Mouse (Mus musculus): ENCODE measurements around the gene Olfm1. TPM values are rescaled to one million over a fixed set of nuclear protein-coding genes. Genes with fewer than 3 reads are reported as not detected.

Olfm1 gene
- 14.1 and 17.5 TPM in 2 replicates for polyA plus RNA-seq (2015; fragmentation: Nextera tagmentation; extraction: Ambion mirVana)

DNA sequence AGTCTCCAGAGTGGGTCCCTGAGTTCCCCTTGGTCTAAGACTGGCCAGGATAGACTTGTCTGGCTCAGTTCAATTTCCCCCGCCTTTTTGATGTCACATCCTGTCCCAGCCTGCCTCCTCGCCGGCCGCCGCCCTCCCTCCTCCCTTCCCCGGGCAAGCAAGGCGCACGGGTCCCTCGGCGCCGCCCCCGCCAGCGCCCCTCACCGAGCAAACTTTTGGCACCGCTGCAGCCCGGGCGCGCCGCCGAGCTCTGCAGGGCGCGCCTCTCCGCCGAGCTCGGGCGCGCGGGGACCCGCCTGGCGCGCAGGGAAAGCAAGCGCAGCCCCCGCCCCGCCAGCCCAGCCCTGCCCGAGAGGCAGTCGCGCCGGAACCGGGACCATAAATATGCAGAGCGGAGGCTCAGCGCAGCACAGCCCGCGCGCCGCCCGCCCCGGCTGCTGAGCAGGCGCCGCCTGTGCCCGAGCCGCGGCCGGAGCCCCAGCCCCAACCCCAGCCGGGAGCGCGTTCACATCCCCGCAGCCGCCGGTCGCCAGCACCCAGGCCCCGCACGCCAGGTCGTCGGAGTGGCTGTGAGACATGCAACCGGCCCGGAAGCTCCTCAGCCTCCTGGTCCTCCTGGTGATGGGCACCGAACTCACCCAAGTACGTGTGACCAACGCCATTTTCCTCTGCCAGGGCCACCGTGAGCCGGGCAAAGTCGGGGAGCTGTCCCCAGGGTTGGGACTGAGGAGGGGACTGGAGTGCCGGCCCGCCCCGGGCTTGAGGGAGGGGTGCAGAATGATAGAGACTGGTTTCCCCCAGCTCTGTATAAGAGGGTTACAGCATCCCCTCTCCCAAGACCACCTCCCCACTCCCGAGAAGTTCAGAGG, at the start of gene Olfm1:
Gene Olfm1 (plus strand): TSS at position 172 of the 869 bp plus-strand sequence.
- Histone ChIP-seq H3K9me3 (ENCODE audit: control insufficient read depth, low read length) (no peaks in the 10 kb centered on the region), H3K9ac (ENCODE audit: low read length) (peak within 1 kb of the TSS; percentile 50), H3K36me3 (ENCODE audit: control insufficient read depth, insufficient read depth, low read length) (no peaks in the 10 kb centered on the region), H3K27ac (replicated peaks) (0 out of 2 replicates have a peak within 1 kb of the TSS, but pooled peaks have one; percentile 13), H3K4me1 (replicated peaks; ENCODE audit: control insufficient read depth, insufficient read depth) (no peaks in the 10 kb centered on the region), H3K27me3 (ENCODE audit: control insufficient read depth, insufficient read depth, low read length) (no peaks in the 10 kb centered on the region), H3K4me2 (replicated peaks; ENCODE audit: low read depth) (peak within 1 kb of the TSS; percentile 75), H3K4me3 (ENCODE audit: low read depth, low read length) (peak within 1 kb of the TSS; percentile 51)
- TF ChIP-seq EP300 (optimal IDR thresholded peaks at IDR 0.05) (no peak), CTCF (IDR thresholded peaks at IDR 0.05; ENCODE audit: low read depth) (no peak)
- ATAC-seq (ENCODE audit: low FRiP score, low TSS enrichment) (peak; percentile 70; the same call in 1 of the 2 replicates), DNase-seq (ENCODE audit: low spot score) (peak; percentile 55)
- 1% methylated on average over 63 of the region's 76 CpGs for WGBS

DNA sequence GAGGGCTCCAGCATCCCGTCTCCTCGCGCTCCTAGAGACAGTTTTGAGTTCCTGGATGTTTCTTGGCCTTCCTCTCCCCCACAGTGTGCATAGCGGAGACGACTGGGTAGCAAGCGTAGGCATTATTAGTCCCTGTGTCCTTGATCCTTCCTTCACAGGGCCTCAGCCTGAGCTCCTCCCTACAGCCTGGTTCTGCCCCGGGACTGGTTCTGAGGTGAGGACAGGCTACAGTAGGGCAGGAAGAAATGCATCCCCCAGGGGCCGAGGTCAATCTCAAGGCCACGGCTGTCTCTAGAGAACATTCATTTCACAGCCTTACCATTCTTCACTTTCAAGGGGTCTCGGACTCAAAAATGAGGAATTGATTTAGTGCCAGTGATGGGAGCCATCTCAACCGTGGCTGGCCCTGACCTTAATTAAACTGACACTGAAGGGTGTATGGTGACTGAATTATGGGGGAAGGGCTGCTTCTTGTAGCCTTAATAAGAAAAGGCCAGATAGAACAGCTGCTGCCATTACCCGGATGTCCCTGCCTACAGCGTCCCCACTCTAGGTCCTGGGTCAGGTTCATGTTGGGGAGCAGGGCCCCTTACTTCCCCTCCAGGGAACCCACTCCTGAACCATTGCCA, 49.3 kb upstream of the Olfm1 start:
- H3K9me3 ChIP-seq (ENCODE audit: control insufficient read depth, low read length): no peaks in the 10 kb centered on the region
- H3K27me3 ChIP-seq (ENCODE audit: control insufficient read depth, insufficient read depth, low read length): no peaks in the 10 kb centered on the region
- TF ChIP-seq CTCF (IDR thresholded peaks at IDR 0.05; ENCODE audit: low read depth): no peak
- no peak for TF ChIP-seq EP300 (optimal IDR thresholded peaks at IDR 0.05)
- 75% methylated on average over 13 of the region's 13 CpGs for WGBS
- H3K36me3 ChIP-seq (ENCODE audit: control insufficient read depth, insufficient read depth, low read length): no peaks in the 10 kb centered on the region
- no peaks in the 10 kb centered on the region for H3K4me1 ChIP-seq (replicated peaks; ENCODE audit: control insufficient read depth, insufficient read depth)
- ATAC-seq (ENCODE audit: low FRiP score, low TSS enrichment) (no peak), DNase-seq (ENCODE audit: low spot score) (no peak)
- no peak overlapping the region for H3K27ac ChIP-seq (replicated peaks)
- no peak overlapping the region for H3K4me2 ChIP-seq (replicated peaks; ENCODE audit: low read depth)
- H3K9ac ChIP-seq (ENCODE audit: low read length): no peak overlapping the region
- H3K4me3 ChIP-seq (ENCODE audit: low read depth, low read length): no peak overlapping the region

DNA sequence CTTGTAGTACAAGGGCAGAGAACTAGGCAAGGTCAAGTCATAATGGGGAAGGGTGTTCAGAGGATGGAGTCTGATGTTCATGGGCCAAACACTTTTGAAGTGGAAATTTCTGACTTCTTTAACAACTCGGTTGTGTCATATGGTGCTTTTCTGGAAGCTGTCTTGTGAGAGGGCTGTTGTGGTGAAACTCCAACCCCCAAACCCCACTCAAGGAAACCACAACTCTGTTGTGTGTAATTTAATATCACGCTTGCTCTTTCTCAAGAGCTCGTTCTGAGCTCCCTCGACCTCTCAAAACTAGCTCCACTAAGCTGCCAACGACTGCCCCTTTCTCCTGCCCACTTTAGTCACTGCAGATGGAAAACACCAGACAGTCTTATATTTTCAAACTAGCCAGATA, 47.1 kb upstream of the Olfm1 start:
- no peak for ATAC-seq (ENCODE audit: low FRiP score, low TSS enrichment)
- TF ChIP-seq EP300 (optimal IDR thresholded peaks at IDR 0.05): no peak
- TF ChIP-seq CTCF (IDR thresholded peaks at IDR 0.05; ENCODE audit: low read depth): no peak

DNA sequence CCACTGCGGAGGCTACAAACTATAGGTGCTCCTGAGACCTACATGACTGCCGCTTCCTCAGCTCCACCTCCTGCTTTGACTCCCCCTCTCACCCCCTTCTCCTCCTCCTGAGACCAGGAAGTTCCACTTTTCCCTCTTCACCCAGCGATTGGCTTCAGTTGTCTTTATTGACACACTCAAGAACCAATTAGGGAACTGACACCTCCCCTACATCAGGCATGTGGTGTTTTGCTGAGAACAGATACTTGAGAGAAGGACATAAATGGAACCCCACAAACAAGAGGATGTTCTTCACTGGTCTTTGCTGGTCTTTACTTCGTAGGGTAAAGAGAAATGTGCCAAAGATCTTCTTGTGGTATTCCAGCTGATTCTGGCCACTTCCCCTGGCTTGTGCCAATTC, 46.6 kb upstream of the Olfm1 start:
- H3K9ac ChIP-seq (ENCODE audit: low read length): no peak overlapping the region
- H3K9me3 ChIP-seq (ENCODE audit: control insufficient read depth, low read length): no peaks in the 10 kb centered on the region
- ATAC-seq (ENCODE audit: low FRiP score, low TSS enrichment) (no peak), DNase-seq (ENCODE audit: low spot score) (no peak)
- 73% methylated on average over 4 of the region's 4 CpGs for WGBS
- TF ChIP-seq EP300 (optimal IDR thresholded peaks at IDR 0.05) (no peak), CTCF (IDR thresholded peaks at IDR 0.05; ENCODE audit: low read depth) (no peak)
- H3K4me3 ChIP-seq (ENCODE audit: low read depth, low read length): no peak overlapping the region
- H3K4me2 ChIP-seq (replicated peaks; ENCODE audit: low read depth): no peak overlapping the region
- no peak overlapping the region for H3K27ac ChIP-seq (replicated peaks)
- no peaks in the 10 kb centered on the region for H3K36me3 ChIP-seq (ENCODE audit: control insufficient read depth, insufficient read depth, low read length)
- no peaks in the 10 kb centered on the region for H3K27me3 ChIP-seq (ENCODE audit: control insufficient read depth, insufficient read depth, low read length)
- H3K4me1 ChIP-seq (replicated peaks; ENCODE audit: control insufficient read depth, insufficient read depth): no peaks in the 10 kb centered on the region

More for the DNA sequence above, 47.1 kb upstream of the Olfm1 start:
- DNase-seq (ENCODE audit: low spot score): no peak
- no peak overlapping the region for H3K9ac ChIP-seq (ENCODE audit: low read length)
- H3K4me3 ChIP-seq (ENCODE audit: low read depth, low read length): no peak overlapping the region
- no peaks in the 10 kb centered on the region for H3K4me1 ChIP-seq (replicated peaks; ENCODE audit: control insufficient read depth, insufficient read depth)
- no peaks in the 10 kb centered on the region for H3K27me3 ChIP-seq (ENCODE audit: control insufficient read depth, insufficient read depth, low read length)
- H3K4me2 ChIP-seq (replicated peaks; ENCODE audit: low read depth): no peak overlapping the region
- WGBS: 68% methylated on average over 5 of the region's 5 CpGs
- H3K36me3 ChIP-seq (ENCODE audit: control insufficient read depth, insufficient read depth, low read length): no peaks in the 10 kb centered on the region
- H3K27ac ChIP-seq (replicated peaks): no peak overlapping the region
- H3K9me3 ChIP-seq (ENCODE audit: control insufficient read depth, low read length): no peaks in the 10 kb centered on the region

DNA sequence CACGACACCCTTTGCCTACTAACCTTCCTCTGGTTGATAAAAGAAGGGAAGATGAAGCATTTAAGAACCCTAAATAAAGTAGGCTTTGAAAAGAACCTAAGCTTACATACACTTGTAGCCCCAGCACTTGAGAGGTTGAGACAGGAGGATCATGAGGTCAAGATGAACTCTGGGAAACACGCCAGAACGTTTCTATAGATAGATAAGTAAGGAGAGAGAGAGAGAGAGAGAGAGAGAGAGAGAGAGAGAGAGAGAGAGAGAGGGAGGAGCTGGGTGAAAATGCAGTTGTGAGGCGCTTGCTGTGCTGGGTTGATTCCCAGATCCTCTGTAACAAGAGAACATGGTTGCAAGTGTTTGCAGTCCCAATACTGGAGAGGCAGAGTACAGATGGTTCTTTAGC, 46.1 kb upstream of the Olfm1 start:
- H3K27me3 ChIP-seq (ENCODE audit: control insufficient read depth, insufficient read depth, low read length): no peaks in the 10 kb centered on the region
- no peak overlapping the region for H3K27ac ChIP-seq (replicated peaks)
- no peak overlapping the region for H3K9ac ChIP-seq (ENCODE audit: low read length)
- no peak overlapping the region for H3K4me3 ChIP-seq (ENCODE audit: low read depth, low read length)
- WGBS: 63% methylated on average over 4 of the region's 4 CpGs
- DNase-seq (ENCODE audit: low spot score) (no peak), ATAC-seq (ENCODE audit: low FRiP score, low TSS enrichment) (no peak)
- H3K4me1 ChIP-seq (replicated peaks; ENCODE audit: control insufficient read depth, insufficient read depth): no peaks in the 10 kb centered on the region
- TF ChIP-seq EP300 (optimal IDR thresholded peaks at IDR 0.05) (no peak), CTCF (IDR thresholded peaks at IDR 0.05; ENCODE audit: low read depth) (no peak)
- no peak overlapping the region for H3K4me2 ChIP-seq (replicated peaks; ENCODE audit: low read depth)
- H3K9me3 ChIP-seq (ENCODE audit: control insufficient read depth, low read length): no peaks in the 10 kb centered on the region
- no peaks in the 10 kb centered on the region for H3K36me3 ChIP-seq (ENCODE audit: control insufficient read depth, insufficient read depth, low read length)

Measured in stomach, postnatal 0 days (tissue).